Mouse (Mus musculus): ENCODE data around the gene Ppfibp2. TPM values are rescaled to one million over a fixed set of nuclear protein-coding genes. Genes with fewer than 3 reads are reported as not detected.

The Ppfibp2 gene
- polyA plus RNA-seq, 1 experiment = 8.4 TPM

DNA sequence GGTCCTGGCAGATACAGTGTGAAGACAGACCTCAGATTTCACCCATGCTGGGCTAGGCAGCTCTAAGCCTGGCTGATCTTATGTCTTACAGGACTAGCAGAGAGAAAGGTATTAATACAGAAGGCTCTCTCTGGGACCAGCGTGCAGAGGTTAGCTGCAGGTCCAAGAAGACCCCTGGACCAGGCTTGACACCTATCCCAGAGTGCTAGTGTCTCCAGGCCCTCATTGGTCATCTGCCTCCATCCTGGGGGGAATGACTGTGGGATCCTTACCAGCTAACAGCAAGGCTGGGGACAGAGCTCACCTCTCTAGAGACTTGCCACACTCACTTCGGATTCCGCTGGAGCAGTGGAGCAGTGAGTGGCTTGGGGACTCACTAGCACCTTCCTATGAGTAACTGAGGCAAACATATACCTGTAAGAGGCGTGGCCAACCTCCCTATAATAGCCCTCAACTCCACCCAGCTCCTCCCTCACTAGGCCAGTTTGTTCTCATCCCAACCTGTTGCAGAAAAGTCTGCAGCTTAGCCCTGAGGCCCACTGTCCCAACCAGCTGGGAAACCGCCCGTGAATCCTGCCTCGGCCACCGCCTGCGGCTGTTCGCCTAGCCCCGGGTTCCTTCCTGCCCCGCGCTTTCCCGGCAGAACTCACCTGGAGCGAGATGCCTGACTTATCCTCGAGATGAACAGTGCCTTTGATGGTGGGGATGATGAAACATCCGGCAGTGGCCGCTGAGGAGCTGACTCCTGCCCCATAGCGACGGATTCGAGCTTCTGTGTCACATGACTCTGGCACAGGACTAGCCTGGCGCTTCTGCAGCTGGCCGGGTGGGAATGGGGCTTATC is 162.5 kb downstream of the Ppfibp2 start, which contains the start of gene Cyb5r2:
Gene Cyb5r2, minus strand, starts transcription at position 725 of the 844 bp plus-strand sequence.
- Histone ChIP-seq H3K27me3 (ENCODE audit: control insufficient read depth, insufficient read depth, low read length) (no peaks in the 10 kb centered on the region), H3K36me3 (ENCODE audit: control insufficient read depth, insufficient read depth, low read length) (no peaks in the 10 kb centered on the region), H3K4me3 (ENCODE audit: control insufficient read depth, low read depth, low read length) (peak within 1 kb of the TSS; percentile 69), H3K4me1 (ENCODE audit: control insufficient read depth, insufficient read depth, low read length) (peaks cover 5% of the 10 kb centered on the region; the same call in 1 of the 2 replicates), H3K27ac (ENCODE audit: control insufficient read depth, insufficient read depth, low read depth, low read length) (no peak within 1 kb of the TSS)
- TF ChIP-seq CTCF (IDR thresholded peaks at IDR 0.05; ENCODE audit: control insufficient read depth, insufficient read depth, insufficient replicate concordance, low read depth, low read length) (no peak), POLR2A (IDR thresholded peaks at IDR 0.05; ENCODE audit: control insufficient read depth, low read depth, low read length) (no peak)

DNA sequence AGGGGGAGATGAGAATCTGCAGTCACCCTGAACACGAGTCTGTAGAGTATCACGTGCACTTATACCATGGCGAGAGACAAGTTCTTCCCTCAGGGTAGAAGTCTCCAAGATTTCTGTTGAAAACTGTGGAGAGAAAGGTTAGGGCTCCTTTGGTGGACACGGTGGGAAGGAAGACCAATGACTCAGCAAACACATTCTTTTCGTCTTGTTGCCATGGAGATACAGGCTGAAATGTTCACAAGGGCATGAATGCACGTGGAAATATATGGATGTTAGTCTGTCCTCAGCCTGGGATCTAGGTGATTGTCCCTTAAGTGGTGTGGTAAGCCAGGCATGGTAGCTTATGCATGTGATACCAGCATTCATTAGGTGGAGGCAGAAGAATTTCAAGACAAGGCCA is 175.8 kb downstream of the Ppfibp2 start:
- Histone ChIP-seq H3K4me1 (ENCODE audit: control insufficient read depth, insufficient read depth, low read length) (no peaks in the 10 kb centered on the region), H3K4me3 (ENCODE audit: control insufficient read depth, low read depth, low read length) (no peak overlapping the region), H3K27me3 (ENCODE audit: control insufficient read depth, insufficient read depth, low read length) (no peaks in the 10 kb centered on the region), H3K27ac (ENCODE audit: control insufficient read depth, insufficient read depth, low read depth, low read length) (no peak overlapping the region), H3K36me3 (ENCODE audit: control insufficient read depth, insufficient read depth, low read length) (no peaks in the 10 kb centered on the region)
- no peak for TF ChIP-seq CTCF (IDR thresholded peaks at IDR 0.05; ENCODE audit: control insufficient read depth, insufficient read depth, insufficient replicate concordance, low read depth, low read length)
- TF ChIP-seq POLR2A (IDR thresholded peaks at IDR 0.05; ENCODE audit: control insufficient read depth, low read depth, low read length) = no peak

DNA sequence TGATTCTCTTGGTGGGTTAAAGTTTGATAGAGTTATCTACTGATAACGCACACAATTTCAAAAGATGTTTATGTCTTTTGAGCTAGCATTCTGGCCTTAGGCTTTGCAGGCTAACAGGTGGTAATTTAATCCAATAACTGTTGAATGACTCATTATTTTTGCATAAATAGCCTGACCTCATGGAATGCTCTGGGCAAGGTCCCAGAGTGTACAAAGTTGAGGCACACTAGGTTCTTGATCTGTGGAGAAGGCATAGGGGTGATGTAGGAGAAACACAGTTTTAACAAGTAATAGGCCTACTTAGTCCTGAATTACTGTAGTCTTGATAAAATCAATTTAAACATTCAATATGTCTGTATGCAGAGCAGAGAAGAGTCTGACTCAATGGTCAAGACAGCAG is 183.2 kb downstream of the Ppfibp2 start:
- no peak overlapping the region for H3K4me3 ChIP-seq (ENCODE audit: control insufficient read depth, low read depth, low read length)
- no peaks in the 10 kb centered on the region for H3K36me3 ChIP-seq (ENCODE audit: control insufficient read depth, insufficient read depth, low read length)
- H3K4me1 ChIP-seq (ENCODE audit: control insufficient read depth, insufficient read depth, low read length) = no peaks in the 10 kb centered on the region
- no peak for TF ChIP-seq POLR2A (IDR thresholded peaks at IDR 0.05; ENCODE audit: control insufficient read depth, low read depth, low read length)
- no peak for TF ChIP-seq CTCF (IDR thresholded peaks at IDR 0.05; ENCODE audit: control insufficient read depth, insufficient read depth, insufficient replicate concordance, low read depth, low read length)
- H3K27me3 ChIP-seq (ENCODE audit: control insufficient read depth, insufficient read depth, low read length) = no peaks in the 10 kb centered on the region
- no peak overlapping the region for H3K27ac ChIP-seq (ENCODE audit: control insufficient read depth, insufficient read depth, low read depth, low read length)

DNA sequence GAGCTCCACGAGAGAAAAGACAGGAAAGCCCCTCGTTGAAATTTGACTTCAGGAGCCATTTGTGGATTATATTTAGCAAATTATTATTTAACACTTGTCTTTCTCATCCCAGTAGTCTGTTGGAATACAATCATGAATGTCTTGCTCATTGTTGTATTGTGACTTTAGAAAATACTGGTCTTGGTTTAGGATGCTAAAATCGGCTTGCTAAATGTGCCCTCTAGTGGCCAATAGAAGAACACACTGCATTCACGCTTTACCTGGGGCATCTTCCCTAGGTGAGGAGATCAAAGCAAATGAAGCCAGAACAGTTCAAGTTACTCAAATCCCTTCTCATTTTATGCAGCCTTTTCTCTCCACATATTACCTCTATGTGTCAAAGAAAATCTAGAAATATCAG is 184.6 kb downstream of the Ppfibp2 start:
- TF ChIP-seq POLR2A (IDR thresholded peaks at IDR 0.05; ENCODE audit: control insufficient read depth, low read depth, low read length) (no peak), CTCF (IDR thresholded peaks at IDR 0.05; ENCODE audit: control insufficient read depth, insufficient read depth, insufficient replicate concordance, low read depth, low read length) (peak; percentile 11; the same call in 1 of the 2 replicates)
- no peaks in the 10 kb centered on the region for H3K27me3 ChIP-seq (ENCODE audit: control insufficient read depth, insufficient read depth, low read length)
- H3K4me3 ChIP-seq (ENCODE audit: control insufficient read depth, low read depth, low read length) = no peak overlapping the region
- no peaks in the 10 kb centered on the region for H3K4me1 ChIP-seq (ENCODE audit: control insufficient read depth, insufficient read depth, low read length)
- no peak overlapping the region for H3K27ac ChIP-seq (ENCODE audit: control insufficient read depth, insufficient read depth, low read depth, low read length)
- H3K36me3 ChIP-seq (ENCODE audit: control insufficient read depth, insufficient read depth, low read length) = no peaks in the 10 kb centered on the region

DNA sequence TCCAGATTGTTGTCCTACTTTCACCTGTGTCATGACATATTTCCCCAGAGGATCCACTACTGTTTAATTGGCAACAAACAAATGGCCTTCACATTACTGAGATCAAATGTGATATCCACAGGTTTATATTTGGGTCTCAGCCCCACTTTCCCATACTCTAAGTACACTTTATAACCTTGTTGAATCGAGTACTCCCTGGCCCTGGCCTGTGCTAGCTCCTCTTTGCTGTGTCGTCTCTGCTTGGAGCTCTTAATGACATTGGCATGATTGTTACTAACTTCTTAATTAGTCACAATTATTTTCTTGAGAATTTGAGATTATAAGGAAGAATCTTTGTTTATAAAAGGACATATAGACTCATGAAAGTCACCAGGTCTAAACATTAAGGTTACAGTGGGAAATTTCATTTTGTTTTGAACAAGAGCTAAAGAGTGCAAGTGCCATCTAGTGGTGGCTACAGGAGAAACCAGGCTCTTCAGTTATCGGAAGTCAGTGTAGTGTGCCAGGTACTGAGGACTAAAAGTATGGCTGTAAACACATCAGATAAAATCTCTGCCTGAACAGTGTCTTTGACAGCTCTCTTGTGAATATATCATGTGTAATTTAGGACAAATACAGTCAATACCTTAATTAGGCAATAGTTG is 193.1 kb downstream of the Ppfibp2 start:
- Histone ChIP-seq H3K36me3 (ENCODE audit: control insufficient read depth, insufficient read depth, low read length) (no peaks in the 10 kb centered on the region), H3K4me1 (ENCODE audit: control insufficient read depth, insufficient read depth, low read length) (no peaks in the 10 kb centered on the region), H3K27me3 (ENCODE audit: control insufficient read depth, insufficient read depth, low read length) (no peaks in the 10 kb centered on the region), H3K4me3 (ENCODE audit: control insufficient read depth, low read depth, low read length) (no peak overlapping the region), H3K27ac (ENCODE audit: control insufficient read depth, insufficient read depth, low read depth, low read length) (no peak overlapping the region)
- TF ChIP-seq CTCF (IDR thresholded peaks at IDR 0.05; ENCODE audit: control insufficient read depth, insufficient read depth, insufficient replicate concordance, low read depth, low read length) (no peak), POLR2A (IDR thresholded peaks at IDR 0.05; ENCODE audit: control insufficient read depth, low read depth, low read length) (no peak)

DNA sequence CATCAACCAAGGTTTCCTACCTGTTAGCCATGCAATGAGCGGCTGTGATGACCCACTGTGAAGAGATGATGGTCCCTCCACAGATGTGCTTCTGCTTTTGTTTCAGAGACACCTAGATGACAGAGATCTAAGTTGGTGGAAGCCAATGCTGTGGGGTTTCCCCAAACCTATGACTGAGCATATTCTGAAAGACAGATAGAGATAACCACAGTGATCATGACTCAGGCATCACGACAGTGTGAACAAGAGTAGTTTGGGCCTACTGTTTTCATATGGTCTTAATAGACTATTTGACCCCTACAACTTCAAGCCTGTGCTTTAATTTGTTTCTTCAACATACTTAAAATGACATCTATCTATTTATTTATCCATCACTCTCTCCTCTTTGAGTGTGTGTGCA is 201.5 kb downstream of the Ppfibp2 start:
- no peak overlapping the region for H3K4me3 ChIP-seq (ENCODE audit: control insufficient read depth, low read depth, low read length)
- H3K4me1 ChIP-seq (ENCODE audit: control insufficient read depth, insufficient read depth, low read length) = no peaks in the 10 kb centered on the region
- H3K36me3 ChIP-seq (ENCODE audit: control insufficient read depth, insufficient read depth, low read length) = no peaks in the 10 kb centered on the region
- no peaks in the 10 kb centered on the region for H3K27me3 ChIP-seq (ENCODE audit: control insufficient read depth, insufficient read depth, low read length)
- TF ChIP-seq CTCF (IDR thresholded peaks at IDR 0.05; ENCODE audit: control insufficient read depth, insufficient read depth, insufficient replicate concordance, low read depth, low read length) = no peak
- no peak for TF ChIP-seq POLR2A (IDR thresholded peaks at IDR 0.05; ENCODE audit: control insufficient read depth, low read depth, low read length)
- H3K27ac ChIP-seq (ENCODE audit: control insufficient read depth, insufficient read depth, low read depth, low read length) = no peak overlapping the region

Other genes with a start within 250 kb of the Ppfibp2 start
- gene Syt9, start 224.5 kb upstream of the Ppfibp2 start, polyA plus RNA-seq (2012; rRNA removed) = 1.6 and 2.0 TPM in 2 replicates
- 0.51 and 0.70 TPM in 2 replicates for gene Olfml1, start 27.8 kb upstream of the Ppfibp2 start, polyA plus RNA-seq (2012; rRNA removed)
- gene 5330417H12Rik, start 30.0 kb downstream of the Ppfibp2 start, polyA plus RNA-seq (2012; rRNA removed) = not detected in 2 replicates
- 13.2 and 14.8 TPM in 2 replicates for gene Cyb5r2, start 162.8 kb downstream of the Ppfibp2 start, polyA plus RNA-seq (2012; rRNA removed)
- not detected in 2 replicates for gene Ovch2, start 206.0 kb downstream of the Ppfibp2 start, polyA plus RNA-seq (2012; rRNA removed)
- not detected in 2 replicates for gene Olfr467, start 217.1 kb downstream of the Ppfibp2 start, polyA plus RNA-seq (2012; rRNA removed)
- not detected in 2 replicates for gene Olfr469, start 230.3 kb downstream of the Ppfibp2 start, polyA plus RNA-seq (2012; rRNA removed)

All from testis, adult 2 months (tissue).